Mouse (Mus musculus) stomach, postnatal 0 days (tissue): Measurements from ENCODE around the gene 4930415O20Rik.

Source experiments
- CTCF ChIP-seq: IDR thresholded peaks from 2 replicates; pipeline ENCODE4 v1.5.1; 2016; ENCODE audit warnings: antibody characterized with exemption, low read depth, mild to moderate bottlenecking, moderate library complexity
- EP300 ChIP-seq: optimal IDR thresholded peaks from 2 replicates; pipeline ENCODE3; 2016; ENCODE audit warnings: antibody characterized with exemption

DNA sequence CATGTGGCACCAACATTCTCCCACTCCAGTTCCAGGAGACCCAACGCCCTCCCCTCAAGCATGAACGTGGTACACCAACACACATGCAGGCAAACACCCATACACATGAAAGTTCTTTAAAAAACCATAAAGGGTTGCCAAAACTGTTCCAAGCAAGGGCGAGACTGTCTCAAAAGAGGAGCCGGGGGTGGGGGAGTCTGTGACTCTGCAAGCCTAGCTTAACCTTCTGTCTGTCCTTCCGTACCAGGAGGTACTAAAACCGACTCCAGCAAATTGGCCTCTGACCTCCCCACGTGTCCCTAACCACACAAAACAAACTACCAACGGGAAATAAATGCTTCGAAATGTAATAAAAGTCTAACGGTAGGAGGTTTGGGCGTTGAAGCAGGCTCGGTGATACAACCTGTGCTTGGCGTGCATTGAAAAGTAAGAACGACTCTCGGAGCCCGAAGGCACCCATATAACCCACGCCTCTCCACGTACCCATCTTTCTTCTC, 37.7 kb upstream of the 4930415O20Rik start:
- no peak for TF ChIP-seq CTCF
- TF ChIP-seq EP300, result no peak
